Mouse (Mus musculus): ENCODE data around the gene Chkb.

GRCm38 (mm10) chr15:89410118-89410517 lies 19.6 kb downstream of the Chkb start, which contains the start of gene Syce3:
- no peak for TF ChIP-seq CTCF (IDR thresholded peaks at IDR 0.05)
- no peak for TF ChIP-seq EP300 (IDR thresholded peaks at IDR 0.05)

Measured in lung, postnatal 0 days (tissue).